Mouse (Mus musculus) lung, embryonic 14.5 days (tissue): ENCODE measurements around the gene Gm10330. TPM values are rescaled to one million over a fixed set of nuclear protein-coding genes. Genes with fewer than 3 reads are reported as not detected.
"Not testable (repeated sequence)": the region's sequence is repeated elsewhere in the genome, so short reads cannot be mapped to it uniquely, and the experiment has no call there.

ENCODE experiments used
- ATAC-seq: fragments of 200-750 bp; cut with Nextera tagmentation; 2 replicates; pipeline ENCODE4 v1.8.0; 2017; ENCODE audit warnings: mild to moderate bottlenecking, moderate TSS enrichment, moderate library complexity; ENCODE audit not compliant: insufficient read depth
- DNase-seq: peaks from one replicate; pipeline ENCODE4 v3.0.0-alpha.2; 2015
- H3K27ac ChIP-seq: fragments of 300-500 bp; sonication (generic); 2 replicates; pipeline ENCODE4 v1.5.1; 2014; ENCODE audit warnings: low read depth, mild to moderate bottlenecking, moderate library complexity
- H3K27me3 ChIP-seq: fragments of 300-500 bp; sonication (generic); 2 replicates; pipeline ENCODE4 v1.6.1; 2014; ENCODE audit warnings: low read length, control low read depth; ENCODE audit not compliant: insufficient read depth
- H3K36me3 ChIP-seq: fragments of 300-500 bp; sonication (generic); 2 replicates; pipeline ENCODE4 v1.6.1; 2014; ENCODE audit warnings: control low read depth; ENCODE audit not compliant: insufficient read depth
- H3K4me1 ChIP-seq: fragments of 300-500 bp; sonication (generic); 2 replicates; pipeline ENCODE4 v1.6.1; 2014; ENCODE audit warnings: antibody characterized with exemption, control low read depth; ENCODE audit not compliant: insufficient read depth
- H3K4me2 ChIP-seq: fragments of 300-500 bp; sonication (generic); 2 replicates; pipeline ENCODE4 v1.6.1; 2014; ENCODE audit warnings: mild to moderate bottlenecking
- H3K4me3 ChIP-seq: fragments of 300-500 bp; sonication (generic); 2 replicates; pipeline ENCODE4 v1.5.1; 2014; ENCODE audit warnings: low read depth, low read length
- H3K9ac ChIP-seq: fragments of 300-500 bp; sonication (generic); 2 replicates; pipeline ENCODE4 v1.6.1; 2014
- H3K9me3 ChIP-seq: fragments of 300-500 bp; sonication (generic); 2 replicates; pipeline ENCODE4 v1.6.1; 2016; ENCODE audit warnings: low read depth, low read length, control low read depth
- WGBS: fragments of 180-500 bp; shearing (Covaris S2); extraction: QIAGEN DNeasy Blood & Tissue Kit; methylation state at CpG from one replicate; pipeline ENCODE4 v1.1.7; 2014; 5-methylcytosine and 5-hydroxymethylcytosine counted together
- polyA plus RNA-seq: library from polyadenylated mRNA; unstranded; fragments of >200 nt; fragmentation: Nextera tagmentation; extraction: Ambion mirVana; gene quantifications from 2 replicates; pipeline ENCODE4 v1.2.1, GENCODE M21; 2014

Gm10330 gene
- 0.77 and 0.79 TPM in 2 replicates for polyA plus RNA-seq

DNA sequence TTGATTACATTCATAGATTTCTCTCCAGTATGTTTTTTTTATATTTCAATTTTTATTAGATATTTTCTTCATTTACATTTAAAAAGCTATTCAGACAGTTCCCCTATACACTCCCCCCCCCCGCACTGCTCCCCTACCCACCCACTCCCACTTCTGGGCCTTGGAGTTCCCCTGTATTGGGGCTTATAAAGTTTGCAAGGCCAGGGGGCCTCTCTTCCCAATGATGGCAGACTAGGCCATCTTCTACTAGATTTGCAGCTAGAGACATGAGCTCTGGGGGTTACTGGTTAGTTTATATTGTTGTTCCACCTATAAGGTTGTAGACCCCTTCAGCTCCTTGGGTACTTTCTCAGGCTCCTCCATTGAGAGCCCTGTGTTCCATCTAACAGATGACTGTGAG, at the start of gene Gm10330:
Gene Gm10330 (minus strand): TSS at position 101 of the 400 bp plus-strand sequence.
- H3K36me3 ChIP-seq, H3K4me1 ChIP-seq, DNase-seq, H3K9me3 ChIP-seq, H3K27me3 ChIP-seq, H3K4me2 ChIP-seq, ATAC-seq, H3K9ac ChIP-seq, H3K4me3 ChIP-seq, H3K27ac ChIP-seq: not testable (repeated sequence)
- 90% methylated on average over 1 of the region's 1 CpGs for WGBS

DNA sequence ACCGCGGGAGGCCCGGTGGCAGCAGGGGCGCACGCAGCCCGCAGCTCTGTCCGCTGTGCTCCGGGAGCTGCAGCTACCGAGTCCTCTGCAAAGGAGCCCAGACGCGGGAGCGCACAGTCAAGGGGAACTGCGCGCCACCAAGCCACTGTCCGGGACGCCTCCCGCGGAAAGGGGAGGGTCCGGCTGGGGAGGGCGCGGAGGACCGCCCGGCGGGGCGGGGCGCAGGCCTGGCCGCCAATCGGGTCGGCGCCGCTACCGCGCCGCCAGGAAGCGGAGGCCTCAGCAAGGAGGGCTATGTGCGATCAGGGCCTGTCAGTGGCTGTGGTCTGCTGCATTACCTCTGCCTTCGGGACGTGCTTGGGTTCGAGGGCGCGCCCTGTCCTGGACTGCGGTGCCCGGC, 20.7 kb upstream of the Gm10330 start:
- 10% methylated on average over 34 of the region's 43 CpGs for WGBS
- peak overlapping the region; percentile 16; the same call in 1 of the 2 replicates for H3K4me3 ChIP-seq
- not testable (repeated sequence) for H3K9ac ChIP-seq, H3K27me3 ChIP-seq, ATAC-seq, H3K4me2 ChIP-seq, H3K4me1 ChIP-seq, H3K27ac ChIP-seq, H3K36me3 ChIP-seq, H3K9me3 ChIP-seq
- DNase-seq = peak; percentile 5

DNA sequence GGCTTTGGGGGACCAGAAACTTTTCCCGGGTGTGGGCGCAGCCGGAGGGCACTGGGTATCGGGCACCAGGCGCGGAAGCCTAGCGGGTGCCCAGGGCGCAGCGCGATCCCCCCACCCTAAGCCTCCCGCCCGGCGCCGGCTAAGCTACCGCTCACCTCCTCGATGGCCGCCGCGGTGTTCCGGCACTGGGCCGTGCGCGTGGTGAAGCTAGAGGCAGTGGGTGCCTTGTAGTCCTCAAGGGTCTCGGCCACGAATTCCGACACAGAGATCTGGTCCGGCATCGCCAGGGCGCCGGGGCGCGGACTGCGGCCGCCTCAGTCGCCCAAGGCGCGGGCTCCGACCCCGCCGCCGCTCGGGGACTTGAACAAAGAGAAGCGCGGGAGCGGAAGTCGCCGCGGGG, 20.3 kb upstream of the Gm10330 start:
- H3K4me3 ChIP-seq = peak overlapping the region; percentile 16; the same call in 1 of the 2 replicates
- not testable (repeated sequence) for H3K27me3 ChIP-seq, H3K9me3 ChIP-seq, H3K27ac ChIP-seq, H3K9ac ChIP-seq, H3K4me2 ChIP-seq, ATAC-seq, H3K36me3 ChIP-seq, H3K4me1 ChIP-seq, DNase-seq
- 9% methylated on average over 24 of the region's 48 CpGs for WGBS
